Mouse (Mus musculus) embryonic fibroblast, embryonic 13.5 days (primary cell): Measurements from ENCODE around the gene Tmem51.

Source experiments
- CTCF ChIP-seq: IDR thresholded peaks from 2 replicates; pipeline ENCODE4 v1.5.1; 2011; ENCODE audit warnings: mild to moderate bottlenecking, control low read depth, low read length, moderate library complexity, borderline replicate concordance; ENCODE audit not compliant: insufficient read depth
- POLR2A ChIP-seq: IDR thresholded peaks from 2 replicates; pipeline ENCODE4 v1.6.1; 2011; ENCODE audit warnings: low read depth, mild to moderate bottlenecking, control low read depth, low read length, moderate library complexity

DNA sequence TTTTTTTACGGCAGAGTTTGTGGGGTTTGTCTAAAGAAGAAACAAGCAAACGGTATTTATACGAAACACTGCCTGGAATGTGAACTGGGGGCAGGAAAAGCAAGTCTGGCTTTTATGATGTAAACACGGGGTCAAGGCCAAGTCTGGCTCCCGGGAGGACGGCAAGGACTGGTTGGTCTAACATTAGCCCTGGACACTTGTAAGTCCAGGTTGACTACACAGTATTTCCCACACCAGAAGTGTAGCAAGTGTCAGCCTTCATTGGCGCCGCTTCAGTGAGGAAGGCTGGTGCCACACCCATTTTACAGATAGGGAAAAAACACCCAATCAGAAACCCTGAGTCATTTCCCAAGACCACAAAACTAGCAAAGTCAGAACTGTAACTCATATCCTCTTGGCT lies 18.8 kb downstream of the Tmem51 start:
- TF ChIP-seq POLR2A (no peak), CTCF (no peak)
